Mouse (Mus musculus): ENCODE data around the gene Zfp619. TPM values are rescaled to one million over a fixed set of nuclear protein-coding genes. Genes with fewer than 3 reads are reported as not detected.

The Zfp619 gene
- polyA plus RNA-seq (2011; ENCODE audit: insufficient read depth, insufficient read length, low replicate concordance, missing spikeins) = 0.75 TPM in 1 of 2 replicates, not detected in the other

- WGBS = 0% methylated on average over 43 of the region's 43 CpGs
- no peaks in the 10 kb centered on the region for H3K4me1 ChIP-seq (ENCODE audit: control insufficient read depth, insufficient read depth, low read length)
- peak within 1 kb of the TSS; percentile 99 for H3K27ac ChIP-seq (ENCODE audit: control insufficient read depth, insufficient read depth, low read depth, low read length, poor library complexity)
- TF ChIP-seq CTCF (IDR thresholded peaks at IDR 0.05; ENCODE audit: control insufficient read depth, insufficient read depth, low read length) (peak; percentile 50; the same call in 1 of the 2 replicates), POLR2A (IDR thresholded peaks at IDR 0.05; ENCODE audit: borderline replicate concordance, control insufficient read depth, low read depth, low read length) (peak; percentile 83; the same call in 1 of the 2 replicates)
- peak within 1 kb of the TSS; percentile 86 for H3K4me3 ChIP-seq (replicated peaks; ENCODE audit: control insufficient read depth, low read depth, low read length)
Observed at GRCm38 (mm10) chr7:39517616-39518177, at the start of gene Zfp619. Gene Zfp619, plus strand, starts transcription at chr7:39517766.

- no peak overlapping the region for H3K27ac ChIP-seq (ENCODE audit: control insufficient read depth, insufficient read depth, low read depth, low read length, poor library complexity)
- 74% methylated on average over 2 of the region's 2 CpGs for WGBS
- no peak overlapping the region for H3K4me3 ChIP-seq (replicated peaks; ENCODE audit: control insufficient read depth, low read depth, low read length)
- no peaks in the 10 kb centered on the region for H3K4me1 ChIP-seq (ENCODE audit: control insufficient read depth, insufficient read depth, low read length)
- TF ChIP-seq CTCF (IDR thresholded peaks at IDR 0.05; ENCODE audit: control insufficient read depth, insufficient read depth, low read length) = no peak
- no peak for TF ChIP-seq POLR2A (IDR thresholded peaks at IDR 0.05; ENCODE audit: borderline replicate concordance, control insufficient read depth, low read depth, low read length)
Observed at GRCm38 (mm10) chr7:39479013-39479412, 38.6 kb upstream of the Zfp619 start.

- no peaks in the 10 kb centered on the region for H3K4me1 ChIP-seq (ENCODE audit: control insufficient read depth, insufficient read depth, low read length)
- H3K4me3 ChIP-seq (replicated peaks; ENCODE audit: control insufficient read depth, low read depth, low read length) = no peak overlapping the region
- no peak overlapping the region for H3K27ac ChIP-seq (ENCODE audit: control insufficient read depth, insufficient read depth, low read depth, low read length, poor library complexity)
- 49% methylated on average over 6 of the region's 6 CpGs for WGBS
- TF ChIP-seq POLR2A (IDR thresholded peaks at IDR 0.05; ENCODE audit: borderline replicate concordance, control insufficient read depth, low read depth, low read length) (no peak), CTCF (IDR thresholded peaks at IDR 0.05; ENCODE audit: control insufficient read depth, insufficient read depth, low read length) (no peak)
Observed at GRCm38 (mm10) chr7:39484384-39484783, 33.2 kb upstream of the Zfp619 start.

- WGBS = 12% methylated on average over 23 of the region's 23 CpGs
- Histone ChIP-seq H3K4me1 (ENCODE audit: control insufficient read depth, insufficient read depth, low read length) (no peaks in the 10 kb centered on the region), H3K27ac (ENCODE audit: control insufficient read depth, insufficient read depth, low read depth, low read length, poor library complexity) (no peak overlapping the region), H3K4me3 (replicated peaks; ENCODE audit: control insufficient read depth, low read depth, low read length) (no peak overlapping the region)
- TF ChIP-seq CTCF (IDR thresholded peaks at IDR 0.05; ENCODE audit: control insufficient read depth, insufficient read depth, low read length) (no peak), POLR2A (IDR thresholded peaks at IDR 0.05; ENCODE audit: borderline replicate concordance, control insufficient read depth, low read depth, low read length) (no peak)
Observed at GRCm38 (mm10) chr7:39487159-39487853, 30.3 kb upstream of the Zfp619 start.

- no peaks in the 10 kb centered on the region for H3K4me1 ChIP-seq (ENCODE audit: control insufficient read depth, insufficient read depth, low read length)
- H3K27ac ChIP-seq (ENCODE audit: control insufficient read depth, insufficient read depth, low read depth, low read length, poor library complexity) = no peak overlapping the region
- no peak overlapping the region for H3K4me3 ChIP-seq (replicated peaks; ENCODE audit: control insufficient read depth, low read depth, low read length)
- 59% methylated on average over 9 of the region's 9 CpGs for WGBS
- TF ChIP-seq CTCF (IDR thresholded peaks at IDR 0.05; ENCODE audit: control insufficient read depth, insufficient read depth, low read length) (no peak), POLR2A (IDR thresholded peaks at IDR 0.05; ENCODE audit: borderline replicate concordance, control insufficient read depth, low read depth, low read length) (no peak)
Observed at GRCm38 (mm10) chr7:39487854-39488205, 29.7 kb upstream of the Zfp619 start.

- no peaks in the 10 kb centered on the region for H3K4me1 ChIP-seq (ENCODE audit: control insufficient read depth, insufficient read depth, low read length)
- no peak for TF ChIP-seq CTCF (IDR thresholded peaks at IDR 0.05; ENCODE audit: control insufficient read depth, insufficient read depth, low read length)
- TF ChIP-seq POLR2A (IDR thresholded peaks at IDR 0.05; ENCODE audit: borderline replicate concordance, control insufficient read depth, low read depth, low read length) = no peak
- WGBS = 83% methylated on average over 3 of the region's 3 CpGs
- H3K4me3 ChIP-seq (replicated peaks; ENCODE audit: control insufficient read depth, low read depth, low read length) = no peak overlapping the region
- no peak overlapping the region for H3K27ac ChIP-seq (ENCODE audit: control insufficient read depth, insufficient read depth, low read depth, low read length, poor library complexity)
Observed at GRCm38 (mm10) chr7:39494646-39495045, 22.9 kb upstream of the Zfp619 start.

GRCm38 (mm10) chr7:39504100-39504499, 13.5 kb upstream of the Zfp619 start:
- H3K4me3 ChIP-seq (replicated peaks; ENCODE audit: control insufficient read depth, low read depth, low read length) = no peak overlapping the region
- 83% methylated on average over 1 of the region's 1 CpGs for WGBS
- TF ChIP-seq CTCF (IDR thresholded peaks at IDR 0.05; ENCODE audit: control insufficient read depth, insufficient read depth, low read length) = no peak
- no peak for TF ChIP-seq POLR2A (IDR thresholded peaks at IDR 0.05; ENCODE audit: borderline replicate concordance, control insufficient read depth, low read depth, low read length)
- H3K4me1 ChIP-seq (ENCODE audit: control insufficient read depth, insufficient read depth, low read length) = no peaks in the 10 kb centered on the region
- H3K27ac ChIP-seq (ENCODE audit: control insufficient read depth, insufficient read depth, low read depth, low read length, poor library complexity) = no peak overlapping the region

GRCm38 (mm10) chr7:39518362-39518761, 796 bp downstream of the Zfp619 start:
- Histone ChIP-seq H3K27ac (ENCODE audit: control insufficient read depth, insufficient read depth, low read depth, low read length, poor library complexity) (no peak overlapping the region), H3K4me1 (ENCODE audit: control insufficient read depth, insufficient read depth, low read length) (no peaks in the 10 kb centered on the region), H3K4me3 (replicated peaks; ENCODE audit: control insufficient read depth, low read depth, low read length) (no peak overlapping the region)
- 86% methylated on average over 12 of the region's 12 CpGs for WGBS
- TF ChIP-seq POLR2A (IDR thresholded peaks at IDR 0.05; ENCODE audit: borderline replicate concordance, control insufficient read depth, low read depth, low read length) = no peak
- no peak for TF ChIP-seq CTCF (IDR thresholded peaks at IDR 0.05; ENCODE audit: control insufficient read depth, insufficient read depth, low read length)

Data from bone marrow, adult 2 months (tissue).